Mouse (Mus musculus) right cerebral cortex, adult 18-20 months (tissue): ENCODE results near the gene Trim63.

ENCODE experiments used
- DNase-seq: peaks from one replicate; pipeline ENCODE4 v3.0.0; 2022; ENCODE audit warnings: mixed read lengths

Gene Trim63

DNA sequence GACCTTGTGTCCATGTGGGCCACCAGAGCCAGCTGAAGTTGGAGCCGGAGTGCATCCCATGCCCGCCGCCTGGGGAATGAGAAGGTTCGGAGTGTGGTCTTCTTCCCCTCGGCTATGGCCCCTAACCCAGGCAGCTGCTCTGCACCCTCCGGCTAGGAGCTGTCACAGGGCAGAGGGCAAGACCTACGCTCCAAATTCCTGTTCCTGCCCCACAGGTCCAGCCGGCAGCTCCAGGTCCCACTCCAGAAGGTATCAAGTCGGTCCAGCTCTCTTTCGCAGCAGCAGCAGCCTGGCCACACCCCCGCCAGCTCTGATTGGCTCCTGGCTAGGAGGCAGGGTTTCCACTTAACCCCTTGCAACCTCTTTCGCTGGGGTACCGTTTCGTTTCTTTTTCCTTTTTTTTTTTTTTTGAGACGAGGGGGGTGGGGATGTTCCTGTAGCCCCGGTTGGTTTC lies 57.4 kb downstream of the Trim63 start:
- DNase-seq: peak; percentile 92

DNA sequence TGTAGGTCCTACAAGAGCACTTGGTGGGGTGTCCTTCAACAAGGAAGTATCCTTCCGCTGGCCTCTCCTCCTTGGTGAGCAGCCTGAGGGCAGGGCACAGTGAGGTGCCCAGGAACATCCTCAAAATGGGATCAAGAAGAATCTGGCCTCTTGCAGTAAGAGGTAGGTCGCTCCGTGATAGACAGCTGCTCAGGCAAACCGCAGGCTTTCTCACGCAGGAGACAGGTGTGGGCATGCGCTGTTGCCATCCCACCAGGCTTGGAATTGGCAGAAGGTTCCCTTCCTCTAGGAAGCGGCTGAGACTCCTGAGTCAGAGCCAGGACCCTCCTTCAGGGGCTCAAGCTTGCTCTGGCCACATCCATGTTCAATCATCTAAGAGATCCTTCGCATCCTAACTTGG lies 58.4 kb downstream of the Trim63 start:
- no peak for DNase-seq

DNA sequence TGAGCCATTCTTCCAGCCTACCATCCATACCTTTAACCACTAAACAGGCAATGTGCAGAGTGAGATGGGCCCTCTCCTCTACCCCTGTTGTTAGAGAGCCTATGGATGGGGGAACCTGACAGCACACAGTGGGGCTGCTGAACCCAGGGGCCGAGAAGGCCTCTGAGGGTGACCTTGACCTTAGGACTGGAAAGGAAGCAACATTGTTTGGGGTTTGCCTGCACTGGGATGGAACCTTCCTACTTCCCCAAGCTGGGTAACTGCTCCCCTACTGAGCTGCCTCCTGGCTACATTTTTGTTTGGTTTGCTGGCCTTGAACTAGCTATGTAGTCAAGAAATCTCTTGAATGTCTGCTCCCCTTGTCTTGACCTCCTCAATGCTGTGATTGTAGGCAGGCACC lies 59.4 kb downstream of the Trim63 start:
- no peak for DNase-seq

DNA sequence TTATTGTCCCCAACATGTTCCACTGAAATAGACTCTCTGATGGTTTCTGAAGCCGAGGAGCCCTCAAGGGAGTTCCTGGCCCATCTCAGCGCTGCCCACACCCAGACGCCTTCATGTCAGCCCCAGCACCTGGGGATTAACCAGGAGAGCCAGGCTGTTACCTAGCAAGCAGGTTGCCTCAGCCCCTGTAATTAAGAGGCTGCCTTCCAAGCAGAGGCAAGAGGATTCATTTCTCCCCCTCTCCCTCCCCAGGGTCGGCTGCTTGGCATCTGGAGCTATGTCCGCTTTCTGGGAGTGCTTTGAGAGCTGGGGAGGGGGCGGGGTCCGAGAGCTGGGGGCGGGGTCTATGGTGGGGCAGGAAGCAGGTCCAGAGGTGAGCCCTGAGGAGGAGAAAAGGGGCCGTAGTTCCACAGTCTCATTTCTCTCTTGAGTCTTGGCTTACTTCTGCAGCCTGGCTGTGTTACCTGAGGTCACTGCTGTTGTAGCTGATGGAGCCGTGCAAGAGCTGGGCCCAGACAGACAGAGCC lies 63.2 kb downstream of the Trim63 start:
- no peak for DNase-seq
